Mouse (Mus musculus) limb, embryonic 14.5 days (tissue): ENCODE data around the gene Ate1. TPM values are rescaled to one million over a fixed set of nuclear protein-coding genes. Genes with fewer than 3 reads are reported as not detected.
A peak's percentile ranks its signal among the peaks of the same experiment; 100 is the strongest.

Experiments used
- ATAC-seq: fragments of 200-750 bp; cut with Nextera tagmentation; 2 replicates; pipeline ENCODE4 v1.8.0; 2017; ENCODE audit warnings: low read depth, moderate number of reproducible peaks, moderate TSS enrichment; ENCODE audit not compliant: low FRiP score
- DNase-seq: peaks from one replicate; pipeline ENCODE4 v3.0.0-alpha.2; 2015; ENCODE audit warnings: low spot score
- H3K27ac ChIP-seq: fragments of 300-500 bp; sonication (generic); replicated peaks from 2 replicates; pipeline ENCODE4 v1.5.1; 2014; ENCODE audit warnings: low read depth, mild to moderate bottlenecking, low read length, moderate library complexity, mixed read lengths
- H3K27me3 ChIP-seq: fragments of 300-500 bp; sonication (generic); 2 replicates; pipeline ENCODE4 v1.6.1; 2014; ENCODE audit warnings: low read length, mixed read lengths; ENCODE audit not compliant: control insufficient read depth, insufficient read depth
- H3K36me3 ChIP-seq: fragments of 300-500 bp; sonication (generic); 2 replicates; pipeline ENCODE4 v1.6.1; 2014; ENCODE audit warnings: mild to moderate bottlenecking, low read length, moderate library complexity, mixed read lengths; ENCODE audit not compliant: control insufficient read depth, insufficient read depth
- H3K4me1 ChIP-seq: fragments of 300-500 bp; sonication (generic); 2 replicates; pipeline ENCODE4 v1.6.1; 2014; ENCODE audit warnings: antibody characterized with exemption, low read length, mixed read lengths; ENCODE audit not compliant: control insufficient read depth, insufficient read depth
- H3K4me2 ChIP-seq: fragments of 300-500 bp; sonication (generic); replicated peaks from 2 replicates; pipeline ENCODE4 v1.6.1; 2014; ENCODE audit warnings: low read depth, mild to moderate bottlenecking, low read length, moderate library complexity; ENCODE audit not compliant: severe bottlenecking
- H3K4me3 ChIP-seq: fragments of 300-500 bp; sonication (generic); replicated peaks from 2 replicates; pipeline ENCODE4 v1.5.1; 2014; ENCODE audit warnings: low read length
- H3K9ac ChIP-seq: fragments of 300-500 bp; sonication (generic); 2 replicates; pipeline ENCODE4 v1.6.1; 2014; ENCODE audit warnings: mild to moderate bottlenecking, low read depth, low read length, moderate library complexity; ENCODE audit not compliant: severe bottlenecking
- H3K9me3 ChIP-seq: fragments of 300-500 bp; sonication (generic); 2 replicates; pipeline ENCODE4 v1.6.1; 2016; ENCODE audit warnings: low read length; ENCODE audit not compliant: control insufficient read depth
- POLR2A ChIP-seq: fragments of 200-500 bp; IDR thresholded peaks from 2 replicates; pipeline ENCODE4 v1.8.0; 2012; ENCODE audit warnings: inconsistent platforms, mild to moderate bottlenecking, moderate library complexity, borderline replicate concordance; ENCODE audit not compliant: insufficient read depth, insufficient read length; ENCODE audit errors: extremely low read depth
- WGBS: fragments of 180-500 bp; shearing (Covaris S2); extraction: QIAGEN DNeasy Blood & Tissue Kit; methylation state at CpG from one replicate; pipeline ENCODE4 v1.1.7; 2014; 5-methylcytosine and 5-hydroxymethylcytosine counted together
- polyA plus RNA-seq, 2 experiments: library from polyadenylated mRNA; depleted of rRNA in 1 of 2; stranded (reverse) in 1 of 2; unstranded in 1 of 2; fragments of >200 nt; fragmentation: Nextera tagmentation in 1 of 2; extraction: Ambion mirVana in 1 of 2; gene quantifications; 2 replicates each; pipeline versions ENCODE4 v1.2.1 to v1.2.3; 2012 to 2014

Ate1 gene
- polyA plus RNA-seq, 2 experiments, result 12.9 to 47.8 TPM

- no peak for DNase-seq
- 53% methylated on average over 9 of the region's 9 CpGs for WGBS
- H3K4me2 ChIP-seq, result no peak overlapping the region
- 0 out of 2 replicates have a peak, but pooled peaks cover 5% of the 10 kb centered on the region for H3K4me1 ChIP-seq
- no peak for ATAC-seq
- H3K4me3 ChIP-seq, result no peak overlapping the region
- no peaks in the 10 kb centered on the region for H3K27me3 ChIP-seq
- no peak for TF ChIP-seq POLR2A
- no peak overlapping the region for H3K9ac ChIP-seq
- no peak overlapping the region; the same call in 1 of the 2 replicates for H3K27ac ChIP-seq
- H3K9me3 ChIP-seq, result no peaks in the 10 kb centered on the region
- H3K36me3 ChIP-seq, result peaks cover 23% of the 10 kb centered on the region
Measured at GRCm38 (mm10) chr7:130527306-130527705, 7.1 kb upstream of the Ate1 start.

GRCm38 (mm10) chr7:130523451-130523850 lies 3.3 kb upstream of the Ate1 start:
- Histone ChIP-seq H3K27ac (no peak overlapping the region), H3K4me1 (peaks cover 8% of the 10 kb centered on the region), H3K36me3 (no peaks in the 10 kb centered on the region), H3K4me3 (no peak overlapping the region), H3K9ac (no peak overlapping the region), H3K27me3 (no peaks in the 10 kb centered on the region), H3K4me2 (no peak overlapping the region), H3K9me3 (no peaks in the 10 kb centered on the region)
- TF ChIP-seq POLR2A, result no peak
- DNase-seq (no peak), ATAC-seq (no peak)
- WGBS, result 90% methylated on average over 8 of the region's 8 CpGs

- Histone ChIP-seq H3K4me2 (no peak overlapping the region), H3K27me3 (no peaks in the 10 kb centered on the region), H3K36me3 (no peaks in the 10 kb centered on the region), H3K9ac (no peak overlapping the region), H3K27ac (0 out of 2 replicates have a peak overlapping the region, but pooled peaks have one; percentile 19), H3K4me1 (peaks cover 10% of the 10 kb centered on the region), H3K4me3 (no peak overlapping the region), H3K9me3 (no peaks in the 10 kb centered on the region)
- TF ChIP-seq POLR2A, result no peak
- no peak for DNase-seq
- no peak for ATAC-seq
- 83% methylated on average over 14 of the region's 14 CpGs for WGBS
Measured at GRCm38 (mm10) chr7:130520812-130521422, 748 bp upstream of the Ate1 start.

- Histone ChIP-seq H3K9me3 (no peaks in the 10 kb centered on the region), H3K4me3 (peak overlapping the region; percentile 92), H3K27me3 (no peaks in the 10 kb centered on the region), H3K27ac (peak overlapping the region; percentile 96), H3K9ac (peak overlapping the region; percentile 93), H3K36me3 (0 out of 2 replicates have a peak, but pooled peaks cover 6% of the 10 kb centered on the region), H3K4me2 (peak overlapping the region; percentile 79), H3K4me1 (peaks cover 10% of the 10 kb centered on the region)
- ATAC-seq, result peak; percentile 98
- peak; percentile 99 for DNase-seq
- TF ChIP-seq POLR2A, result peak; percentile 62; the same call in 1 of the 2 replicates
- 2% methylated on average over 75 of the region's 90 CpGs for WGBS
Measured at GRCm38 (mm10) chr7:130519096-130520048, 797 bp downstream of the Ate1 start.
